Mouse (Mus musculus): Measurements from ENCODE around the gene Ms4a10.

Gene Ms4a10

DNA sequence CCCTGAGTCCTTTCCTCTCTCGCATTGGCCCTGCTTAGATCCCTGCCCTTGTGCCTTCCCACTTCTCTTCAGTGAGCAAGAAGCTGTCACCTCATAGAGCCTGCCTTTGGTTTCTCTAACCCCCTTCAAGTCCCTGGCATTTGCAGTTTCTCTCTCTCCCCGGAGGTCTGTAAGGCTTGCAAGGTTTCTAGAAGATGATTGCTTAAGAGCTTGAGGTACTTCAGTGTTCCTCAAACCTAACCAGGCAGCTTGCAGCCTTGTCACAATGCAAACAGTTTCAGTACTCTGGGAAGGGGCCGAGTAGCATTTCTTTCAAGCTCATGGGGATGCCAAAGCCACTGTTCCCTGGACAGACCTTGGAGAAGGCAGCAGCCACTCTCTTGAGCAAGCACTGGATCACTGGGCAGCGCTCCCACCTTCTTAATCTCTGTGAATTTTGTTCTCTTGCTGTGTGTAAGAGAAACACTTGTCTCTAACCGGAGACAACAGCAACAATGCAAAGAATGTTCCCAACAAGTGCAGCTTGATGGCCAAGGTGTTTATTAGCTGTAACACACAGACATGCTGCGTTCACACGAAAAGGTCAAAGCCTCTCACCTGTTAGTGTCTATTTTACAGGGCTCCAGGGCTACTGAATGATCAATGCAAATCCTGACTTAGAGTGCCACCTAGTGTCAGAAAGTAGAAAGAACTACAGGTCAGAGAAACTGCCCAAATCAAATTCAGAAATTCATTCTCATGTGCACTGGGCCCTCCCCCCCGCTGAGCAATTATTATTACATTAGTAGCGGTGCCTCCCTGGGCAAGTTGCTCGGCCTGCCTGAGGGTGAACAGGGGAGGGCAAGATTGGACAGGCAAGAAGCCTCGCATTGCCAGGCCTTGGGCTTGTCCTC, 15.1 kb downstream of the Ms4a10 start:
- peak; percentile 51 to 56 for DNase-seq (ENCODE audit: low spot score in 2 of 2)

DNA sequence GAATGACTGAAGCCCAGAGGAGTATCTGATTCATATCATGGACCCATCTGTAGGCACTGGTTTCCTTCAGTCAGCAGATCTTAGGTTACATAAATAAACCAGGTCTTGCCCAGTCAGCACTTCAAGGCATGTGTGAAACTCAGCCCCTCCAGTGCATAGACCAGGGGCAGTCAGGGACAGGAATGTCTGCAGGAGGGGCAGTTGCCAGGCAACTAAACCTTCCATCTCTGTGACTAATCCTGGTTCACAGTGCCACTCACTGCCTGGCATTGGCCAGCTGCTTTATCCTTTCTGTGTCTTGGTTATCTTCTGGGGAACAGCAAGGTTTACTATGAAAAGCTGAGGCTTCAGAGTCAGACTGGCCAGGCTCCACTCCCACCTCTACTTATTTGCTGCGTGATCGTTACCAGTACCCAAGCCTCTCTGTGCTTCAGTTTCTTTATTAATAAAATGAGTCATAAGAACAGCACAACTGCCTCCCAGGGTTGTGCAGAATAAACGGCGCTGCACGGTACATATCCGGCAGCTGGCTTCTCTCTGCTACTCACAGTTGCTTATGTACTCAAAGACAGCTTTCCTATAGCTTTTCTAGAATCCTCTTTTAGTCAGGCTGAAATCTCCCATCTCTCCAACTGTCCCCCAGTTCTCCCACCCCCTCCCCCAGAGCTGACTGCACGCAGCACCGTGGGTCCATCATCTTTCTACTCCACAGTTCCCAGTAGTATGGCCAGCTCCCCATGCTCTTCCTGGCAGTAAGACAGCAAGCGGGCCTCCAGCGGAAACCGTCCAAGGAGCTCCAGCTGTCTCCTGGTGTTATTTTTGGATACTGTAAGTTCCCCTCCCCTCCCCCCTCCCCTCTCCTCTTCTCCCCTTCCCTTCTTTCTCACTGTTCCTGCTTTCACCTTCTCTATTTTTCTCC, 22.2 kb downstream of the Ms4a10 start:
- DNase-seq (ENCODE audit: low spot score in 2 of 2) = no peak

DNA sequence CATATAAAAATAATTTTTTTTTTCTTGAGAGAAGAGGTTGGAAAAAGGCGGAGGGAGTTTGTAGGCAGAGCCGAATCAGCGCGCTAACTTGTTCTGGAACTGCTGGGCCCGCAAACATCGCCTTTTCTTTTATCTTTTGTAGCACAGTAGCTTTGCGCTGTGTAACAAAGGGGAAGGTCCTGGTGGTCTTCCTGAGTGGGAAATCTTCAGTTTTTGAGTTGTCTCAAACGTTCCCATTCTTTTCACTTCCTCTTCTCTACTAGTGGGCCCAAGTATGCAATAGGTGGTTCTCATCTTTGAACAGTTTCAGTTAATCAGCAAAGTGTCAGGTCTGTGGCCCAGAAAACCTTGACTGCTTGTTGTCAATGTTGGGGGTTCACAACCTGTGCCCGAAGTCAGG, 24.9 kb downstream of the Ms4a10 start:
- DNase-seq (ENCODE audit: low spot score in 2 of 2) = no peak

DNA sequence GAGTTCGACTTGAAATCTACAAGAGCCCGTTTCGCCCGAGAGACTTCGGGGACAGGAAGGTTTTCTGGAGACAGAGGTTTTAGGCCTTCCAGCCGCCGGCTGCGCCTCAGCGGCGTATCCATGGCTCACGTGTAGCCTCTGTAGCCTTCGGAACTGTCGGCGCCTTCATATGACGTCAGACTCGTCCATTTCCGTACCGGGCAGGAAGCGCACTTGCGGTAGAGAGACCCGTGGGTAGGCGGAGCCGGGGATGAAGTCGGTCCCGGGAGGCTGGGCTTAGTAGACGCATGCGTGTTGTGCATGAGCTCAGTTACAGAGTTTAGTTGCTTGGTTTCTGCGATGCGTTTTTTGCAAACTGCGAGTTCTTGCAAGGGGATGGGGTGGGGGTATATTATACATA, 25.4 kb downstream of the Ms4a10 start, which contains the start of gene Ccdc86:
TSS of gene Ccdc86 (minus strand) at position 155 of the 400 bp plus-strand sequence.
- DNase-seq (ENCODE audit: low spot score in 2 of 2) = peak; percentile 94 to 95

DNA sequence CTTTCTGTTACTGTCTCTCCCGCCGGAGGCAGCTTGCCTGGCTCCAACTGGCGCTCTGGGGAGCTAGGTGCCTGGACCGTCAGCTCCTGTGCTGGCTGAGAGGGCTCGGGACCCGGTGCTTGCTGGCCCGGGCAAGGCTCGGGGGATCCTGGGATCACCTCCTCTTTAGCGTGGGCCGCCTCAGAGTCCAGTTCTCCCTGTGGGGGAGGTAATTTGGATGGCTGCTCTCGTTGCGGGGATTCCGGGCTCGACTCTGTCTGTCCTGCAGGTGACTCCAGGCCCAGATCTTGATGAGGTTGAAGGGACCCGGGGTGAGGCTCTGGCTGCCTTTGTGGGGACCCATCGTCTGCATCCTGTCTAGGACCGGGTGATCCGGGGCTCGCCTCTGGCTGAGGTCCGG, 26.1 kb downstream of the Ms4a10 start:
- DNase-seq (ENCODE audit: low spot score in 2 of 2) = peak in 1 of 2 experiments; percentile 12

DNA sequence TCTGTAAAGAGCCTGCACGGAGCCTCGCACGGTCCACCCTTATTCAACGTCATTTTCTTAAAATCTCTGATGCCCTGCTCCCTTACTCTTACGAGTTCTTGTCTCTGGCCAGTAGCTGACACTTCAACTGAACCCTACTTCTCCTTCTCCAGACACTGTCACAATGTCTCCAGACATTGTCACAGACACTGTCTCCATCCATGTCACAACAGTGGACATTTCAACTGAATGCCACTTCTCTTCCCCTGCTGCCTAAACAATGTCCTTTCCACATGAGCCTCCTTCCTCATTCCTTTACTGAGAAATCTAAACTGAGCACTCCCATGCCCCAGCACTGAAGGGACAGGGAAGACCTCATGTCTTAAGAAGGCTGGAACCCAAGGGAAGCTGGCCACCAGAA, 27.3 kb downstream of the Ms4a10 start:
- DNase-seq (ENCODE audit: low spot score in 2 of 2) = no peak

DNA sequence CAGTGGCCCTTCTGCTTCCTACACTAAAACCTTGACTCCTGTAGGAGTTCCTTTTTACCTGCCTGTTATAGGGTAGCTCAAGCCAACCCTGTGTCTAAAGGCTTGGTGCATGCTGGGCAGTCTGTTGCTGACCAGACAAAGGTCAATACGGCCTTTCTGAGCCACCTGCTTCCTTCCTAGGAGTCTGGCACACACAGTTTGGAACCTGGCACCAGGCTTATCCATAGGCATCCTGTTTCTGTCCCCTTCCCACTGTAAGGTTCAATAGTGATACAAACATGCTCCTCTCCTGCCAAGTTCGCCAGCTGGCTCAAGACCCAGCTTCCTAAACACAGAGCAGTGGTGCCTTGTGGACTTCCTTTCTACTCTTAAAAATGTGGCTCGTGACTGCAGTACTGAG, 28.0 kb downstream of the Ms4a10 start:
- no peak for DNase-seq (ENCODE audit: low spot score in 2 of 2)

DNA sequence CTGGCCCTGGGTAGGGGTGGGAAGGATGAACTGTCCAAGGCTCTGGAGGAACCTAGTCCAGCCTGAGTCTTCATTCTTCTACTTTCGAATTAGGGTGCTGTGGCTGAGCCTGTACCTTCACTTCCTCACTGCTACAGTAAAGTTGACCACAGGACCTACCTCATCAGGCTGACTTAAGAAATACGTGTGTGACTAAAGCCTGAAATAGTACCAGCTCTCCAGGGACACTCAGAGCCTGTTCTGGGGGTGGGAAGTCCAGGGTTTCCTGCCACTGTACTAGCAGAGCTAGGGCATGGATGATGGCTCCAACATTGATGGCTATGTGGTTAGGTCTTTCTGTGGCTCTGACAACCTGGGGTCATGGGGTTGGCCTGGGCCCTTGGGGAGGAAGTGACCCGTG, 30.5 kb downstream of the Ms4a10 start:
- peak in 1 of 2 experiments; percentile 7 for DNase-seq (ENCODE audit: low spot score in 2 of 2)

DNA sequence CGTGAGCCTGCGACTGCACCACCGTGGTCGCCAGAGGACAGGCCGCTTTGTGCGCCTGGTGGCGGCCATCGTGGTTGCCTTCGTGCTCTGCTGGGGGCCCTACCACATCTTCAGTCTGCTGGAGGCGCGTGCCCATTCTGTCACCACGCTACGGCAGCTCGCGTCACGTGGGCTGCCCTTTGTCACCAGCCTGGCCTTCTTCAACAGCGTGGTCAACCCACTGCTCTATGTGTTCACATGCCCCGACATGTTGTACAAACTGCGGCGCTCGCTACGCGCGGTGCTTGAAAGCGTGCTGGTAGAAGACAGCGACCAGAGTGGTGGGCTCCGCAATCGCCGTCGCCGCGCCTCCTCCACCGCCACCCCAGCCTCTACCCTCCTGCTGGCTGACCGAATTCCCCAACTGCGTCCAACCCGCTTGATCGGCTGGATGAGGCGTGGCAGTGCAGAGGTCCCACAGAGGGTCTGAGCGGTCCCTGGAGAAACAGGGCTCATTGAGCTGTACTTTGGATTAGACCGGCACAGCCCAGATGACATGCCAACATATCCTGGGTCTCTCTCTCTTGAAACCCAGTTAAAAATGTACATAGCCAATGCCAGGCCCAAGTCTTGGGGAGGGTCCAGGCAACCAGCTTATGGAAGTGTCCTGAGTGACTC, 33.5 kb downstream of the Ms4a10 start:
- no peak for DNase-seq (ENCODE audit: low spot score in 2 of 2)

DNA sequence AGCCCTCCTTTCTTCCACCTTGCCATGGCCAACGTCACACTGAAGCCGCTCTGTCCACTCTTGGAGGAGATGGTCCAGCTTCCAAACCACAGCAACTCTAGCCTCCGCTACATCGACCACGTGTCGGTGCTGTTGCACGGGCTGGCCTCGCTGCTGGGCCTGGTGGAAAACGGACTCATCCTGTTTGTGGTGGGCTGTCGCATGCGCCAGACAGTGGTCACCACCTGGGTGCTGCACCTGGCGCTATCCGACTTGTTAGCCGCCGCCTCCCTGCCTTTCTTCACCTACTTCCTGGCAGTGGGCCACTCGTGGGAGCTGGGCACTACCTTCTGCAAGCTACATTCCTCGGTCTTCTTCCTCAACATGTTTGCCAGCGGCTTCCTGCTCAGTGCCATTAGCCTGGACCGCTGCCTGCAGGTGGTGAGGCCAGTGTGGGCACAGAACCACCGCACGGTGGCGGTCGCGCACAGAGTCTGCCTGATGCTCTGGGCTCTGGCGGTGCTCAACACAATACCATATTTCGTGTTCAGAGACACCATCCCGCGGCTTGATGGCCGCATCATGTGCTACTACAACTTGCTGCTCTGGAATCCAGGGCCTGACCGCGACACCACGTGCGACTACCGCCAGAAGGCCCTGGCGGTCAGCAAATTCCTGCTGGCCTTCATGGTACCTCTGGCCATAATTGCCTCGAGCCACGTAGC, 34.2 kb downstream of the Ms4a10 start:
- DNase-seq (ENCODE audit: low spot score in 2 of 2) = peak; percentile 39 to 55

DNA sequence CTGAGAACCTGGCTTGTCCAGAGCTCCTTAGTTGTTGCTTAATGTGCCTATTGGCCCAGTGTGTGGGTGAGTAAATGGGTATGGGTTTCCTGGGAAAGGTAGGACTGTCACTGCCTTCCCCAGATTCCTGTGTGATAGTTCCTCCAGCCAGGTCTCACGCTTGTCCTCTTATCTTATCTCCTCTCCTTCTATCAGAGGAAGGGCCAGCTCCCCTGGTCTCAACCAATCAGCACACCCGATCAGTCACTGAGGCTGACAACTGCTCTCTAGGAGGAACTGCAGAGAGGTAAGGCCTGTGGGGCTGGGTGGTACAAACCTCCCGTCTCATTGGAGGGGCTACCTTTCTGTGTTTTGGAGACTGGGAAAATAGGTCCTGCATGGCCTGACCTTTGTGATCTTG, 35.7 kb downstream of the Ms4a10 start:
- no peak for DNase-seq (ENCODE audit: low spot score in 2 of 2)

DNA sequence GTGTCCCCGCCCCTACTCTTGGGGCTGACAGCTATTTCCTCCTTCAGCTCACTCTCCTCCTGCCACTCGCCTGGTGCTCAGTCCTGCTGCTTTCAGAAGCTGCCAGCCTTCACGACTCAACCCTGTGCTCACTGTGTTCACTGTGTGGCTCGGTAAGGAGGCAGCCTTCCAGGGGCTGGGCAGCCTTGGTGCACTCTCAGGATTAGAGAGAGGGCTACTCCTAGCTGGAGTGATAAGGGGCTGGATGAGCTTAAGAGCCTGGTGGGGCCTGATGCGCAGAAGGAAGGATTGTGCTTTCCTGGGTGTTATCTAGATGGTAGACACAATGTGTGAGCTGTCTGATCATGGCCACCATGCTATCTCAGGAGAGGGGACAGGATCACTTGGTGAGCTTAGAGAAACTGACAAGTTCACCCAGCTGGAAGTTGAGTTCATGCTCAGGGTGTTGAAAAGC, 37.3 kb downstream of the Ms4a10 start, which contains the start of gene Ptgdr2:
TSS of gene Ptgdr2 (plus strand) at position 51 of the 454 bp plus-strand sequence.
- DNase-seq (ENCODE audit: low spot score in 2 of 2) = no peak

DNA sequence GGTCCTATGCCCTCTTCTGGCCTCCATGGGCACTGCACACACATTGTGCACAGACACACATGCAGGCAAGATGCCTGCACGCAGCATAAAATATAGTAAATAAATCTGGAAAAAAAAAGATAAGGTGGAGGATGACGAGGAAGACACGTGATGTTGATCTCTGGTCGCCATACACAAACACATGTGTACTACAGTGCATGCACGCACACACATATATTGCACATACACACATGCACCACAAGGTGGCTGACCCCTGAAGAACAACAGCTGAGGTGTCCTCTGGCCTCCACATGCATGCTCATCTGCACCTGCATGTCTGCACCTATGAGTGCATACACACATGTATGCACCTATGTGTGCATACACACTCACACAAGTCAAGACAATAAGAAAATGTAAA, 38.4 kb downstream of the Ms4a10 start:
- DNase-seq (ENCODE audit: low spot score in 2 of 2) = no peak

DNA sequence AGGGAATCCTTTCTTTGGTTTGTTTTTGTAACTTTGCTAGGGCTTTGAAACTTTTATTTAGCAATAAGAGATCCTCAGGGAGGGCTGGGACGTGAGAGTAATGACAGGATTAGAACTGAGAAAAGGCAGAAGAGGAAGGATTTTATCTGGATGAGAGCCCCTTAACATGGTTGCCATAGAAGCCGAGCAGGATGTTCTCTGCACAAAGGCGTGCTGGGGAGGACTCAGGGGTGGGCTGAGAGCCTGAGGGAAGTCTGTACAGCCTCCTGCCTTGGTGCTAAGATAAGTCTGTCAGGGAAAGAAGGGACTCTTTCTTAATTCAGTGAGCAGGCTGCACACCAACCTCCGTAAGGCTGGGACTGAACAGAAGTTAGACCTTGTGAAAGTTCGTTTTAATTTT, 39.4 kb downstream of the Ms4a10 start:
- DNase-seq (ENCODE audit: low spot score in 2 of 2) = no peak

DNA sequence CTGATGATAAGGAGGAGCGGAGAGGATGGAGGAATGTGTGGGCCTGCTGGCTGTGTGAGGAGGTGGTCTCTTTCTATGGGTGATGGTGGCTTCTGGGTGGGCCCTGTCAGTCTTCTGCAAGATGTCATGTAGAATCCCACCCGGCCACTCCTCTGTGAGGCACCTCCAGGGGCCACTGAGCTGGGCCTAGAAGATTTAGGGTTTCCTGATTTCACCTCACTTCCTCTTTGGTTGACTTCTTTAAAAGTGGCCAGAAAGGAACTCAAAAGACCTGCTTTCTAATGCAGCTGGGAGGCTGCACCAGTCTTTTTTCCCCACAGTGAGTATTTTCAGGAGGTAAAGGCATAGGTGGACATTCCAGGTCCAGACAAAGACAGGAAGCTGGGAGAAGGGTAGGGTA, 43.8 kb downstream of the Ms4a10 start:
- no peak for DNase-seq (ENCODE audit: low spot score in 2 of 2)

DNA sequence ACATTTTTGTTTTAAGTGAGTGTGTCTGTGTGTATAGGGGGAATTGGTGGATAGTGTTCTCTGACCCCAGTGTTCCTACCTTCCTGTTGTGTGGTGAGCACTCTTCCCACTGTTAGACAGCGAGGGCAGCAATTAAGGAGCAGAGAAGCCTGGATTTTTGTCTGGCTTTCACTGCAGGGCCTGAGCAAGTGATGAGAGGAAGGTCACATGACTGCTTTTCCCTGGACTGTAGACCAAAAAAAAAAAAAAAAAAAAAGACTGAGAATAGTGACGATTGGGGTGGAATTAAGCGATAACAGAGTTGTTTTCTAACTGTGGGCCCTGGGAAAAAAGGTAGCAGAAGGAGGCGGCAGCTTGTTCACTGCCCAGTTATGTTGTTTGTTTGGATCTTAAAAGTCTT, 47.8 kb downstream of the Ms4a10 start:
- DNase-seq (ENCODE audit: low spot score in 2 of 2) = no peak

DNA sequence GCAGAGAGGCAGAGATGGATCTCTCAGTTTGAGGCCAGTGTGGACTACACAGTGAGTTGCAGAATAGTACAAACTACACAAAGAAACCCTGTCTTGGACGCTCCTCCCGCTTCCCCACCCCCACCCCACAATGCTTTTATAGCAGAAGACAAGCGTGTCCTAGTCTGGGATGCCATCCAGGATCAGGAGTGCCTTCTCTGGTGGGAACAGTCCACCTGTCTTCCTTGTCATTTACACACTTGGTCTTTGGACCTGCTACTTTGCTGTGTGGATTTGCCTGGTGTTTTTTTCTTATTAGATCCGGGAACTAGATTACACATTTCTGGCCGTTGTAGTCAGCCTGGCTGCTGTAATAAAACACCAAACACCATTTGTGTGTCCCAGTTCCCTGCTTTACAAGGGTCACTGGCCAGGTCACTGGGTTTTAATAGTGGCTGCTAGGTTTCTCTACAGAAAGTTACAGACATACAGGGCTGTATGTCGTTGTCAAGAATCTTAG, 48.3 kb downstream of the Ms4a10 start:
- DNase-seq (ENCODE audit: low spot score in 2 of 2) = no peak

DNA sequence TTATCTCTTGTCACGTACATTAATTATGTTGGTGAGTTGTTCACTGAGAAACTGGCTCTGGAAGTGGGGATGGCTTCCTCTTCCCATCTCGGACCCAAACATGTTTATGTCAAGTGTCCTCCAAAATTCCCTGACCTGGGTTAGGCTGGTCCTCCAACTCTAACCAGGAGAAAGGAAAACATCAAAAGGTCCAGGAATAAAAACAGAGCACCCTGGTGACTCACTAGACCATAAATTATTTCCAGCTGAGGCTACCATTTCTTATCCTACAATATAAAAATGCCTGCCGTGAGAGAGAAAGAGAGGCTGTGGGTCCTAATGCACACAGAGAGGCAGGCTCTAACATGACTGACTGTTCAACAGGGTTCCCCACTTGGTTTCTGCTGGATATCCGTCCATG, 50.2 kb downstream of the Ms4a10 start:
- no peak for DNase-seq (ENCODE audit: low spot score in 2 of 2)

DNA sequence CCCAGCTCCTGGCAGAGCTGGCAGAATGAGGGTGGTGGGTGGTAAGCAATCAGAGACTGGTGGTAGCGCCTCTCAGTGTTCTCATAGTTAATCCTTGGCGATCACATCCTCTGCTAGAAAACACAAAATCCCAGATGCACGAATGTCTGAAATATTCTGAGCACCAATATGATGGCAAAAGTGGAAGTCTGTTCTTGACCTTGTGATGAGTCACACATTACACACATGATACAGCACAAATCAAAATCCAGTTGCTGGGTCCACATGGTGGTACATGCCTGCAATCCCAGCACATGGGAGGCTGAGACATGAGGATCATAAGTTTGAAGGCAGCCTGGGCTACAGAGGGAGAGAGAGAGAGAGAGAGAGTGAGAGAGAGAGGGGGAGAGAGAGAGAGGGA, 53.4 kb downstream of the Ms4a10 start:
- DNase-seq (ENCODE audit: low spot score in 2 of 2) = no peak

DNA sequence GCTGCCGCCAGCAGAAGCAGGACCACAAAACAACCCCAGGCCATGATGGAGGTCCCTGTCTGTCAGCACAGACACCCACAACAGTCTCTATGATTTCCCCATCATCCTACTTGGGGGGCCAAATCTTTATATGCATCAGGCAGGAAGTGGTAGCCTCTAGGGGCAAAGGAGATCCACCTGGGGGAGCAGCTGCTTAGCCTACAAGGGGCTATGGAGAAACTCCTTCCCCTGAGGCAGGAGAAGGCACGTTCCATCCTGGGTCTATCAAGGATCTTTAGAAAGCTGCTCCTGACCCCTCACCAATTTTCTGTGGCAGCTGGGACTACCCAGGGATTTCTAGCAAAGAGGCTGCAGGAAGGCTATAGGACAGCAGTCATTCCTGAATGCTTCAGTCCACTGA, 53.9 kb downstream of the Ms4a10 start, which contains the start of gene Zp1:
TSS of gene Zp1 (minus strand) at position 101 of the 400 bp plus-strand sequence.
- DNase-seq (ENCODE audit: low spot score in 2 of 2) = no peak
